Mouse (Mus musculus) right cerebral cortex, postnatal 14 days (tissue): ENCODE data around the gene Cenpp.

Experiments
- DNase-seq: peaks from one replicate; pipeline ENCODE4 v3.0.0; 2022

Cenpp gene

GRCm38 (mm10) chr13:49652481-49653179 lies at the start of gene Cenpp, which contains the start of gene Nol8:
Gene Cenpp, minus strand, starts transcription at chr13:49652785.
Gene Nol8, plus strand, starts transcription at chr13:49653078.
- DNase-seq: peak; percentile 100

DNA sequence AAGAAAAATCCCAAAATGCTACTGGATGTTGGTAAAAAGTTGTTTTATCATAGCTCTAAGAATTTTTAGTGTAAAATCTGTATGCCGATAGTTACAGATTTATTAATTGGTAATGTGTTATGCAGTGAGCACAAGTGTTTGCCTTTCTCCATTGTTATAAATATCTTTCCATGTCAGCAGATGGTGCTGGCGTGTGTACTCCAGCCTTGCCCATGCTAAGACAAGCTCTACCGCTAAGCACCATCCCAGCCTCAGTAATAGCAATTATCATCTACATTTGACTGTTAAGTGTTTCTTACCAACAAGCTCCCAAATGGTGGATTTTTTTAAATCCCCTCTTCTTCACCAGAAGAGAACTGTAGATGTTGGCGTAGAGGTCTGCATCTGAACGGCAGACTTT lies 38.5 kb upstream of the Cenpp start:
- no peak for DNase-seq

DNA sequence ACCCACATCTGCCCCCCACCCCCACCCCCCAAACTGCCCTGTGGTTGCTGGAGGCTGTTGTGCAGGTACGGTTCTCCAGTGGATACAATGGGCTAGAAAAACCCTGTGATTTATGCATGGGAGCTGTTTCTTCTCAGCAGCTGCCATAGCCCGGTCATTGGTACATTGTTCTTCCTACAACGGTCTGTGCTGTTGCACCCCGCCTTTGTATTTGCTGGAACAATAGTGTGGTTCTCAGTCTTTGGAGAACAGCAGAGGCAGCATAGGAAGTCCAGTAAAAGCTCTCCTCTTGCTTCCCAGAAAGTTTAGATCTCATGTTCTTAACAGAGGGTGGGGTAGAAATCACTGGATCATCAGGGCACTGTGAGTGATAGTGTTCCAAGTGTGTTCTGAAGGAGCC lies 31.7 kb upstream of the Cenpp start:
- no peak for DNase-seq

DNA sequence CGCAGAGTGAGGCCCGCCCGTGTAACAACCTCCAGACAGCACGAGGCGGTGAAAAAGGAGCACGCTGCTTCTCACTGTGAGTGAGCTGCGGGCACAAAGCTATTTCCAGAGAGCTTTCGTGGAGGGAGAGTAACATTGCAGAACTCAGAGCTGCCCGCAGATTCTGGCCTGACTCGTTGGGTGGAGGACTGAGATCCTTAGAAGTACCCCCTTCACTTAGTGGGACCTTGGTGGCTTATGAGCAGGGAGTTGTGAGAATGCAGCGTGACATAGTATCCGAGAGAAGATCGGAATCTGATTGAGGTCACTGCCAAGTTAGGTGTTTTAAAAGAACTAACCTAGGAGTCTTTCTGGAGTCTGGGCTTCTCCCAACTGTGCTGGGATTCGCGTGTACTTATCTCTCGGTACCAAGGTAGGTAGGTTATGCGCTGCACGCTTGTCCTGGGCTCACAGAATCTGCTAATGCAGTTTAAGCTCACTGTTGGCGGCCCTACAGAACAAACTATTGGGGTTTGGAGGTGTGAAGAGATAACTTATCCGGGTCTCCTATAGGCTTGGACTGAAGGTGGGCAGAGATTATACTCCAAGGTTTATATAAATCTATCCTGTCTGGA lies 29.8 kb upstream of the Cenpp start:
- no peak for DNase-seq

- peak; percentile 98 for DNase-seq
Measured at GRCm38 (mm10) chr13:49681351-49682232, 29.0 kb upstream of the Cenpp start, which contains the start of gene Iars. Gene Iars, plus strand, starts transcription at chr13:49682100.

GRCm38 (mm10) chr13:49677793-49678192 lies 25.2 kb upstream of the Cenpp start:
- no peak for DNase-seq

GRCm38 (mm10) chr13:49653180-49653541 lies 576 bp upstream of the Cenpp start:
- peak; percentile 46 for DNase-seq

- DNase-seq: no peak
Measured at GRCm38 (mm10) chr13:49651781-49652351, 719 bp downstream of the Cenpp start.

DNA sequence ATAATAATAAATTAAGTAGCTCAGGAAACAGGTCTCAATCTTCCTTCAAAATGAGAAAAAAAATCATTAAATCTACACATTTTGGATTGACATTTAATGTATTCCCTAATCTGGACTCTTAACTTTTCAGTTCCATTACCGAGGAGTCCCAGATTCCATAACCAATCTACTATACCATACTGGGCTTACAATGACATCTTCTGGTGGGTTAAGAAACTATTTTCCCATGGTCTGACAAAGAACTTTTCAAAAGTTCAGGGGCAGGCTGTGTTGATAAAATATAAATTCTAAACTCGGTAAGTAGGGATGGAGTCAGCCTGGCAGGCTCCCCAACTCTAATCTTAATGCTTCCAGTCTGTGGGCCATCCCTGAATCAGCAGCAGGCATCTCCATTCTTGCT lies 1.4 kb downstream of the Cenpp start:
- no peak for DNase-seq

- DNase-seq: no peak
Measured at GRCm38 (mm10) chr13:49646019-49646418, 6.6 kb downstream of the Cenpp start.

DNA sequence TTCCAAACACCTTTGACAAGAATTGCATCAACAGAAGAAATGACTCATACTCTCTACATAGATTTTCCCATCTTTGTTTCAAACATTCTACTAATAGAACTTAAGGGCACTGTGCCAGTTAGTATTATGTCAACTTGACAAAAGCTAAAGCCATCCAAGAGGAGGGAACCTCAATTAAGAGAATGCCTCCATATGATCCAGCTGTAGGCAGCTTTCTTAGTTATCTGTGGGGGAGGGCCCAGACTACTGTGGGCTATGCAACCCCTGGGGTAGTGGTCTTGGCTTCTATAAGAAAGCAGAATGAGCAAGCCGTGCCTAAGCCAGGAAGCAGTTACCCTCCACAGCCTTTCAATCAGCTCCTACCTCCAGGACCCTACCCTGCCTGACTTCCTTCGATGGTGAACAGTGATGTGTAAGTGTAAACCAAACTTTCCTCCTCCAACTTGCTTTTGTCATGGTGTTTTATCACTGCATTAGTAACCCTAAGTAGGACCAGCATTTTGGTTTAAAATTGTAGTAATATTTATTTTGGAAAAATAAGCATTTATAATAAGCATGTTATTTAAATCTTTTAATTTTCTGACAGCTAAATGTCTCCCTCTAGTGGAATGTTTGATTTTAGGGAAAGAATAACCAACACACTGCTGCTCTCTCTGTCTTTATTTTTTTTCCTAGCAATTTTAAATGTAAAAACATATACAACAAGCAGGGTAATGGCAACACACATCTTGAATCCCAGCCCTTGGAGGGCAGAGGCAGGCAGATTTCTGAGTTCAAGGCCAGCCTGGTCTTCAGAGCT lies 7.7 kb downstream of the Cenpp start:
- DNase-seq: no peak

DNA sequence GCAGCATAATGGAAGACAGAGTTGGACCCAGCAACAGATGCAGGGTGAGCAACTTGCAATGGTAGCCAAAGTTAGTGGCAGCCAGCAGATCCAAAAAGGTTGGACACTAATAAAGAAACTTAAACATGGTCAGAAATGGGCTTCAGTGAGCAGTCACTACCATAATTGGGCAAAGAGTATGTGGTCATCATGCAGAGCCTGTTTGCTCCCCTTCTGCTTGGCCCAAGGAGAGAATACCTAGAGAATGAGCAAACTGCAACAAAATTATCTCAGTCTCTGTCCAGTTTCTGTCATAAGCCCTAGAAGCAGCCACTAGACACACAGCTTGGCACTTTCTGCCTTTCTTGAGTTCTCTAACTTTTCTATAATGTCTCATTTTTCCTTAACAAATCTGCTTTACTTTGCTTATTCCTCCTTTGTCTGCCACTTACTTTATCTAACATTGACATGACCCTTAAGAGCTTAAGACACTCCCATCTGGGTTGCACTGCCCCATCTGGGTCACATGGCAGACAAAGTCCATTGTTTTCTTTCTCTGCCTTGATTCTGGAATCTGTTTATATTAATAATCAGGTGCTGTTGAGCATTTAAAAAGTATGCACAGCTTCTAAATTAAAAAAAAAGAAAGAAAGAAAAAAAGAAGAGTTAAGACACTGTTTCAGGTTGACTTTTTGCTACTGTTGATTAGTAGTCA lies 8.8 kb downstream of the Cenpp start:
- no peak for DNase-seq

- no peak for DNase-seq
Measured at GRCm38 (mm10) chr13:49642650-49643049, 9.9 kb downstream of the Cenpp start.

- DNase-seq: no peak
Measured at GRCm38 (mm10) chr13:49639965-49640364, 12.6 kb downstream of the Cenpp start.

- DNase-seq: no peak
Measured at GRCm38 (mm10) chr13:49629076-49629475, 23.5 kb downstream of the Cenpp start.

- no peak for DNase-seq
Measured at GRCm38 (mm10) chr13:49628167-49628566, 24.4 kb downstream of the Cenpp start.

GRCm38 (mm10) chr13:49623216-49623615 lies 29.4 kb downstream of the Cenpp start:
- DNase-seq: no peak

DNA sequence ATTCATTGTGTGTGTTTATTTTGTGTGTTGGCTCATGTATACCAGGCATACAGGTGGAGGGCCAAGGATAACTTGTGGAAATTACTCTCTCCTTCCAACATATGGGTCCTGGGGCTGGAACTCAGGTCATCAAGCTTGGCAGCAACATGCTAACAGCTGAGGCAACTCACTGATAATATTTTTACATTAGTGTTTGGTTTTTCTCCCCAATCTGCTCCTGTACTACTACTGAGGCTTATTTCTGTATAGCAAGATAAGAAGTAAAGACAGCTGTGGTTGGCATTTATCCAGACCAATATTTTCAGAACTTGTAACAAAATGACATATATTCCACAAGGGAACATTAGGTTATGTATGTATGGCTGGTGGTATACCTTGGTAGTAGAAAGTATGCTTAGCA lies 34.2 kb downstream of the Cenpp start:
- no peak for DNase-seq

DNA sequence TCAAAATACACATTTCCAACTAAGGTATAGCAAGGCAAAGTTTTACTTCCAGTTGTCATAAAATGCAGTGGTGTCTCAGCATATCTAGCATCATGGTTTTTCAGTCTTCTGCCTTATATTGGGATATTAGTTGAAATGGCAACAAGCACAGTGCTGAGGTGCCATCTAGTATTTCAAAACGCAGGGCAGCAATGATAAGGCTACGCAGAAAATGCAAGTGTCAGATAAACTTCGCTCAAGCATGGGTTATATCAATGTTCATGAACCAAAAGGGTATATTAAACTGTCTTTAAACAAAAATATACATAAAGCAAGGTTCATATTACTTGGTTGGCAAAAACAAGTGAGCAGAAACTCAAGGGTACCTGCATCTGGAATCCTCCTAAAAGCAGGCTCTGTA lies 35.6 kb downstream of the Cenpp start:
- no peak for DNase-seq

- no peak for DNase-seq
Measured at GRCm38 (mm10) chr13:49608589-49609322, 43.8 kb downstream of the Cenpp start.

DNA sequence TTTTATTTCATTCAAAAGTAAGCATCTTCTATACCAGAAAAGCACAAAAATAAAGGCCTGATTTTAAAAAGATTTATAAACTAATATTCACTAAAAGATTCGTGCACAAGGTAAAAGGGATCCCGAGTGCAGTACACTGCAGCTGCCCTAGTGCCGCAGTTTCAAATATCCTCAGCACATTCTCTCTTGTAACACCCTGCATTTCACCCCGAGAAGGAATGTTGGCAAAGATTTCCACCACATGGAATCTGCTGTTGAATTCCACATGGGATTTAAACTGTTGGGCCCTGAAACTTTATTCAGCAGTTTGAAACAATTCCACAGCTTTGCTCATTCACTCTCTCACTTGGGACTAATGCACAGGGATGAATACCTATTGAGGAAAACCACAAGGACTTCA lies 44.9 kb downstream of the Cenpp start, which contains the start of gene Ogn:
Gene Ogn (plus strand): TSS at position 333 of the 400 bp plus-strand sequence.
- no peak for DNase-seq
